Mouse (Mus musculus): ENCODE measurements at regions not wholly inside any gene's neighbourhood (a gene's known extent, or its start where the extent isn't known, plus 50 kb on each side); places are given as distances from the start of the nearest gene placed in this dataset.

- Histone ChIP-seq H3K9me3 (ENCODE audit: control insufficient read depth, low read length) (no peaks in the 10 kb centered on the region), H3K27me3 (ENCODE audit: control insufficient read depth, insufficient read depth, low read length) (no peaks in the 10 kb centered on the region), H3K4me2 (replicated peaks) (no peak overlapping the region), H3K4me3 (replicated peaks; ENCODE audit: low read length) (no peak overlapping the region), H3K27ac (peak overlapping the region; percentile 29; the same call in 1 of the 2 replicates), H3K4me1 (replicated peaks; ENCODE audit: control insufficient read depth, insufficient read depth, low read length) (peaks cover 11% of the 10 kb centered on the region), H3K9ac (no peak overlapping the region), H3K36me3 (replicated peaks; ENCODE audit: control insufficient read depth, insufficient read depth) (no peaks in the 10 kb centered on the region)
- ATAC-seq (ENCODE audit: low FRiP score), result no peak
- DNase-seq (ENCODE audit: low spot score), result no peak
- WGBS, result 67% methylated on average over 11 of the region's 11 CpGs
These were observed 55.1 kb upstream of the Xpr1 start for GRCm38 (mm10) chr1:155472112-155472955.

GRCm38 (mm10) chr1:155472956-155473646 lies 55.9 kb upstream of the Xpr1 start:
- 42% methylated on average over 5 of the region's 5 CpGs for WGBS
- ATAC-seq (ENCODE audit: low FRiP score) (no peak), DNase-seq (ENCODE audit: low spot score) (no peak)
- H3K27me3 ChIP-seq (ENCODE audit: control insufficient read depth, insufficient read depth, low read length), result no peaks in the 10 kb centered on the region
- no peak overlapping the region for H3K4me3 ChIP-seq (replicated peaks; ENCODE audit: low read length)
- no peak overlapping the region for H3K4me2 ChIP-seq (replicated peaks)
- H3K27ac ChIP-seq, result no peak overlapping the region; the same call in 1 of the 2 replicates
- no peaks in the 10 kb centered on the region for H3K9me3 ChIP-seq (ENCODE audit: control insufficient read depth, low read length)
- peaks cover 11% of the 10 kb centered on the region for H3K4me1 ChIP-seq (replicated peaks; ENCODE audit: control insufficient read depth, insufficient read depth, low read length)
- no peaks in the 10 kb centered on the region for H3K36me3 ChIP-seq (replicated peaks; ENCODE audit: control insufficient read depth, insufficient read depth)
- no peak overlapping the region for H3K9ac ChIP-seq

- DNase-seq (ENCODE audit: low spot score), result no peak
- H3K27me3 ChIP-seq (ENCODE audit: control insufficient read depth, insufficient read depth, low read length), result no peaks in the 10 kb centered on the region
- no peaks in the 10 kb centered on the region for H3K36me3 ChIP-seq (replicated peaks; ENCODE audit: control insufficient read depth, insufficient read depth)
- no peak overlapping the region for H3K4me3 ChIP-seq (replicated peaks; ENCODE audit: low read length)
- peaks cover 11% of the 10 kb centered on the region for H3K4me1 ChIP-seq (replicated peaks; ENCODE audit: control insufficient read depth, insufficient read depth, low read length)
- 38% methylated on average over 2 of the region's 2 CpGs for WGBS
- no peak overlapping the region for H3K4me2 ChIP-seq (replicated peaks)
- H3K27ac ChIP-seq, result no peak overlapping the region
- no peak overlapping the region for H3K9ac ChIP-seq
- no peaks in the 10 kb centered on the region for H3K9me3 ChIP-seq (ENCODE audit: control insufficient read depth, low read length)
- ATAC-seq (ENCODE audit: low FRiP score), result no peak
These were observed 57.8 kb upstream of the Xpr1 start for GRCm38 (mm10) chr1:155474973-155475372.

GRCm38 (mm10) chr1:155476237-155476636 lies 59.0 kb upstream of the Xpr1 start:
- DNase-seq (ENCODE audit: low spot score) (no peak), ATAC-seq (ENCODE audit: low FRiP score) (no peak)
- H3K4me3 ChIP-seq (replicated peaks; ENCODE audit: low read length), result no peak overlapping the region
- no peaks in the 10 kb centered on the region for H3K36me3 ChIP-seq (replicated peaks; ENCODE audit: control insufficient read depth, insufficient read depth)
- no peak overlapping the region for H3K4me2 ChIP-seq (replicated peaks)
- no peaks in the 10 kb centered on the region for H3K9me3 ChIP-seq (ENCODE audit: control insufficient read depth, low read length)
- 94% methylated on average over 3 of the region's 3 CpGs for WGBS
- H3K9ac ChIP-seq, result no peak overlapping the region
- no peak overlapping the region for H3K27ac ChIP-seq
- peaks cover 11% of the 10 kb centered on the region for H3K4me1 ChIP-seq (replicated peaks; ENCODE audit: control insufficient read depth, insufficient read depth, low read length)
- H3K27me3 ChIP-seq (ENCODE audit: control insufficient read depth, insufficient read depth, low read length), result no peaks in the 10 kb centered on the region

GRCm38 (mm10) chr1:155482148-155482547 lies 64.9 kb upstream of the Xpr1 start:
- ATAC-seq (ENCODE audit: low FRiP score), result no peak
- 40% methylated on average over 9 of the region's 9 CpGs for WGBS
- Histone ChIP-seq H3K4me3 (replicated peaks; ENCODE audit: low read length) (no peak overlapping the region), H3K9ac (no peak overlapping the region), H3K4me2 (replicated peaks) (no peak overlapping the region; the same call in 1 of the 2 replicates), H3K4me1 (replicated peaks; ENCODE audit: control insufficient read depth, insufficient read depth, low read length) (peaks cover 14% of the 10 kb centered on the region; the same call in 1 of the 2 replicates), H3K27me3 (ENCODE audit: control insufficient read depth, insufficient read depth, low read length) (no peaks in the 10 kb centered on the region), H3K36me3 (replicated peaks; ENCODE audit: control insufficient read depth, insufficient read depth) (no peaks in the 10 kb centered on the region), H3K9me3 (ENCODE audit: control insufficient read depth, low read length) (no peaks in the 10 kb centered on the region), H3K27ac (peak overlapping the region; percentile 36)
- no peak for DNase-seq (ENCODE audit: low spot score)

- no peaks in the 10 kb centered on the region for H3K36me3 ChIP-seq (replicated peaks; ENCODE audit: control insufficient read depth, insufficient read depth)
- no peaks in the 10 kb centered on the region for H3K27me3 ChIP-seq (ENCODE audit: control insufficient read depth, insufficient read depth, low read length)
- no peak overlapping the region for H3K4me2 ChIP-seq (replicated peaks)
- peaks cover 14% of the 10 kb centered on the region; the same call in 1 of the 2 replicates for H3K4me1 ChIP-seq (replicated peaks; ENCODE audit: control insufficient read depth, insufficient read depth, low read length)
- WGBS, result 56% methylated on average over 5 of the region's 5 CpGs
- no peaks in the 10 kb centered on the region for H3K9me3 ChIP-seq (ENCODE audit: control insufficient read depth, low read length)
- no peak for ATAC-seq (ENCODE audit: low FRiP score)
- H3K27ac ChIP-seq, result peak overlapping the region; percentile 36
- H3K9ac ChIP-seq, result no peak overlapping the region
- DNase-seq (ENCODE audit: low spot score), result no peak
- no peak overlapping the region for H3K4me3 ChIP-seq (replicated peaks; ENCODE audit: low read length)
These were observed 65.5 kb upstream of the Xpr1 start for GRCm38 (mm10) chr1:155482760-155483159.

GRCm38 (mm10) chr1:155483693-155484092 lies 66.5 kb upstream of the Xpr1 start:
- no peak overlapping the region for H3K4me2 ChIP-seq (replicated peaks)
- no peak overlapping the region for H3K4me3 ChIP-seq (replicated peaks; ENCODE audit: low read length)
- ATAC-seq (ENCODE audit: low FRiP score), result no peak
- H3K36me3 ChIP-seq (replicated peaks; ENCODE audit: control insufficient read depth, insufficient read depth), result no peaks in the 10 kb centered on the region
- no peak overlapping the region for H3K27ac ChIP-seq
- WGBS, result 83% methylated on average over 7 of the region's 7 CpGs
- H3K27me3 ChIP-seq (ENCODE audit: control insufficient read depth, insufficient read depth, low read length), result no peaks in the 10 kb centered on the region
- no peak for DNase-seq (ENCODE audit: low spot score)
- H3K9me3 ChIP-seq (ENCODE audit: control insufficient read depth, low read length), result no peaks in the 10 kb centered on the region
- no peak overlapping the region for H3K9ac ChIP-seq
- peaks cover 21% of the 10 kb centered on the region; the same call in 1 of the 2 replicates for H3K4me1 ChIP-seq (replicated peaks; ENCODE audit: control insufficient read depth, insufficient read depth, low read length)

GRCm38 (mm10) chr1:155487796-155488195 lies 70.1 kb upstream of the Acbd6 start:
- no peak overlapping the region for H3K27ac ChIP-seq
- DNase-seq (ENCODE audit: low spot score) (no peak), ATAC-seq (ENCODE audit: low FRiP score) (no peak)
- peaks cover 31% of the 10 kb centered on the region for H3K4me1 ChIP-seq (replicated peaks; ENCODE audit: control insufficient read depth, insufficient read depth, low read length)
- no peak overlapping the region for H3K9ac ChIP-seq
- WGBS, result 90% methylated on average over 6 of the region's 6 CpGs
- no peak overlapping the region for H3K4me3 ChIP-seq (replicated peaks; ENCODE audit: low read length)
- H3K36me3 ChIP-seq (replicated peaks; ENCODE audit: control insufficient read depth, insufficient read depth), result no peaks in the 10 kb centered on the region
- H3K4me2 ChIP-seq (replicated peaks), result no peak overlapping the region
- no peaks in the 10 kb centered on the region for H3K27me3 ChIP-seq (ENCODE audit: control insufficient read depth, insufficient read depth, low read length)
- no peaks in the 10 kb centered on the region for H3K9me3 ChIP-seq (ENCODE audit: control insufficient read depth, low read length)

GRCm38 (mm10) chr1:155488966-155489661 lies 68.8 kb upstream of the Acbd6 start:
- Histone ChIP-seq H3K4me3 (replicated peaks; ENCODE audit: low read length) (no peak overlapping the region), H3K9ac (no peak overlapping the region), H3K27ac (no peak overlapping the region), H3K4me1 (replicated peaks; ENCODE audit: control insufficient read depth, insufficient read depth, low read length) (peaks cover 29% of the 10 kb centered on the region), H3K9me3 (ENCODE audit: control insufficient read depth, low read length) (no peaks in the 10 kb centered on the region), H3K36me3 (replicated peaks; ENCODE audit: control insufficient read depth, insufficient read depth) (no peaks in the 10 kb centered on the region), H3K27me3 (ENCODE audit: control insufficient read depth, insufficient read depth, low read length) (no peaks in the 10 kb centered on the region), H3K4me2 (replicated peaks) (no peak overlapping the region)
- WGBS, result 80% methylated on average over 11 of the region's 11 CpGs
- no peak for ATAC-seq (ENCODE audit: low FRiP score)
- DNase-seq (ENCODE audit: low spot score), result no peak

All from hindbrain, embryonic 14.5 days (tissue).